Mouse (Mus musculus) liver, adult 2 months (tissue): ENCODE measurements at regions not wholly inside any gene's neighbourhood (a gene's known extent, or its start where the extent isn't known, plus 50 kb on each side); places are given as distances from the start of the nearest gene placed in this dataset.

Experiments
- DNase-seq: peaks from one replicate; pipeline ENCODE4 v3.0.0-alpha.2; 2011; ENCODE audit warnings: low read depth, low spot score; ENCODE audit errors: extremely low read depth
- H3K27ac ChIP-seq: fragments of 200-500 bp; replicated peaks from 2 replicates; pipeline ENCODE4 v1.5.1; 2012; ENCODE audit warnings: low read depth, mild to moderate bottlenecking, control low read depth, inconsistent platforms, low read length; ENCODE audit not compliant: insufficient read depth
- H3K27me3 ChIP-seq: fragments of 200-500 bp; 2 replicates; pipeline ENCODE4 v1.6.1; 2012; ENCODE audit warnings: mild to moderate bottlenecking, moderate library complexity, low read length, inconsistent platforms; ENCODE audit not compliant: control insufficient read depth, insufficient read depth
- H3K36me3 ChIP-seq: fragments of 200-500 bp; 2 replicates; pipeline ENCODE4 v1.6.1; 2012; ENCODE audit warnings: low read length, inconsistent platforms; ENCODE audit not compliant: control insufficient read depth, insufficient read depth
- H3K4me1 ChIP-seq: fragments of 200-500 bp; 2 replicates; pipeline ENCODE4 v1.6.1; 2011; ENCODE audit warnings: low read length; ENCODE audit not compliant: control insufficient read depth, insufficient read depth
- H3K4me3 ChIP-seq: fragments of 200-500 bp; 2 replicates; pipeline ENCODE4 v1.5.1; 2011; ENCODE audit warnings: low read depth, mild to moderate bottlenecking, control low read depth, low read length, moderate library complexity; ENCODE audit not compliant: insufficient read depth
- H3K79me2 ChIP-seq: fragments of 200-500 bp; 2 replicates; pipeline ENCODE4 v1.6.1; 2012; ENCODE audit warnings: inconsistent platforms, mild to moderate bottlenecking, low read length, moderate library complexity; ENCODE audit not compliant: control insufficient read depth, insufficient read depth
- H3K9ac ChIP-seq: fragments of 200-500 bp; 2 replicates; pipeline ENCODE4 v1.6.1; 2012; ENCODE audit warnings: low read depth, mild to moderate bottlenecking, control low read depth, inconsistent platforms, low read length
- CTCF ChIP-seq: fragments of 200-500 bp; IDR thresholded peaks from 2 replicates; pipeline ENCODE4 v1.5.1; 2011; ENCODE audit warnings: low read depth, low read length, control low read depth
- POLR2A ChIP-seq: fragments of 200-500 bp; IDR thresholded peaks from 2 replicates; pipeline ENCODE4 v1.6.1; 2011; ENCODE audit warnings: low read length, control low read depth; ENCODE audit not compliant: insufficient read depth; ENCODE audit errors: extremely low read depth
- WGBS: fragments of 180-500 bp; shearing (Covaris S2); methylation state at CpG from one replicate; pipeline ENCODE4 v1.1.7; 2018; 5-methylcytosine and 5-hydroxymethylcytosine counted together

DNA sequence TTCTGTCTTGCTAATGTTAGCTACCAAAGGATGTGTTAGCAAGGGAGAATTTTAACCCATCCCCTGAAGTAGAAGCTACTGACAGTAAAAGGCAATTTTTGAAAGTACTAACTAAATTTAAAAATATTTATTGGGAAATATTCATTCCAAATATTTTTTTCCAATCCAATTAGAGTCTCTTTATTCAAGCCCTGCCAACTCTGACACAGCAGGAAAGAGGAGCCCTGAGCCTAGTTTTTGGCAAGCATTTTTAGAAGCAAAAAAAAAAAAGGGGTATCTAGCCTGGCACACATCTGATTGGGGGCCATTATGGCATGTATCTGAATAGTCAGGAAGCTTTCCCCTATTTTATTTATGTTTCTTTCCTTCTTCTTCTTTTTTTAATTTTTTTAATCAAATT, 94.8 kb downstream of the Apip start:
- Histone ChIP-seq H3K27me3 (no peaks in the 10 kb centered on the region), H3K9ac (no peak overlapping the region), H3K27ac (no peak overlapping the region), H3K79me2 (no peaks in the 10 kb centered on the region), H3K36me3 (no peaks in the 10 kb centered on the region), H3K4me1 (no peaks in the 10 kb centered on the region), H3K4me3 (no peak overlapping the region)
- TF ChIP-seq POLR2A (no peak), CTCF (no peak)
- no peak for DNase-seq

DNA sequence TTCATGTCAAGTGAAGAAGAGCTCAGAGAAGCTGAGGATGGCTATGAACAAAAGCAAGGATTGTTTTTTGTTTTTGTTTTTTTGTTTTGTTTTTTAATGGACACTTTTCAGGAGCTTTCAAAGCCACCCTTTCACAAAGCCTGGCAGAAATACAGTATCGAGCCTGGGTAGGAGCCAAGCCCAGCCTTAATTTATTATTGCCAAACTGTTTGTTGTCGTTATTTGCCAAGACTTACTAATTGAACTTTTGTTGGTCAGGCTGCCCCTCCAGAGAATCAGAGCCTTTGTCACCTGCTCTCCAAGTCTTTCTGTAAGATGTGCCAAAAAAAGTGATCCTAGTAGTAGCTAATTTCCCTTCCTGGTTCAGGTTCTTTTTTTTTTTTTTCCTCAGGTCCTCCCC, 103.9 kb downstream of the Apip start:
- Histone ChIP-seq H3K36me3 (no peaks in the 10 kb centered on the region), H3K27ac (no peak overlapping the region), H3K9ac (no peak overlapping the region), H3K79me2 (no peaks in the 10 kb centered on the region), H3K4me3 (no peak overlapping the region), H3K4me1 (peaks cover 2% of the 10 kb centered on the region; the same call in 1 of the 2 replicates), H3K27me3 (no peaks in the 10 kb centered on the region)
- no peak for TF ChIP-seq POLR2A
- DNase-seq: peak; percentile 79
- 27% methylated on average over 2 of the region's 2 CpGs for WGBS

DNA sequence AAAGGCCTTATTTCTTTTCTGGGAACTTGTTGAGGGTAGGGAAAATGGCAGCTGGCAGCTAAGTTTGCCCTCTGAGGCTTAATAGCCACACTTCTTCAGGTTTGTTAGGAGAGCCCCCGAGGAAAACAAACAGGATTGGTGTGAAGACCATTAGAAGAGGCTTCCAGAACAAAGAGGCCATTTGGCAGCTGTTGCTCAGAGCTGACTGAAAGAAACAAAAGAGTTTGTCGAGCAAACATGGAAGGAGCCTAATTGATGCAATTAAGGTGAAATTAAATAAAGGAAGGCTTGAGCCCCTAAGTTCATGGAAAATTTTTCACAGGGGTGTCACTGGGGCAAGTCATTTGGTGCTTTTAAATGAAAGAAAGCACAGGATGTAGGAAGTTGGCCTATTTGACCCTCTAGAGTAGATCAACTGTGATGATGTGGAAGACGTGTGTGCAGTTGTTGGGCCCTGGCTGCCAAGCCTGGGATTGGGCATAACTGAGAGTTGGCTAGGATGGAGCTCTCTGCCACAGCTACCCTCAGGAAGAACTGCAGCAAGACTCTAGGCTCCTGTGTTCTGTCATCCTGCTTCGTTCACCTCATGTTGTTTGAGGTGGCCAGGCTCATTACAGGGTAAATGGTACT, 106.9 kb downstream of the Apip start:
- H3K27me3 ChIP-seq: no peaks in the 10 kb centered on the region
- 44% methylated on average over 4 of the region's 4 CpGs for WGBS
- no peak overlapping the region for H3K9ac ChIP-seq
- no peak for DNase-seq
- peaks cover 2% of the 10 kb centered on the region; the same call in 1 of the 2 replicates for H3K4me1 ChIP-seq
- TF ChIP-seq POLR2A: no peak
- no peak for TF ChIP-seq CTCF
- H3K4me3 ChIP-seq: no peak overlapping the region
- no peaks in the 10 kb centered on the region for H3K79me2 ChIP-seq
- H3K27ac ChIP-seq: no peak overlapping the region
- H3K36me3 ChIP-seq: no peaks in the 10 kb centered on the region

DNA sequence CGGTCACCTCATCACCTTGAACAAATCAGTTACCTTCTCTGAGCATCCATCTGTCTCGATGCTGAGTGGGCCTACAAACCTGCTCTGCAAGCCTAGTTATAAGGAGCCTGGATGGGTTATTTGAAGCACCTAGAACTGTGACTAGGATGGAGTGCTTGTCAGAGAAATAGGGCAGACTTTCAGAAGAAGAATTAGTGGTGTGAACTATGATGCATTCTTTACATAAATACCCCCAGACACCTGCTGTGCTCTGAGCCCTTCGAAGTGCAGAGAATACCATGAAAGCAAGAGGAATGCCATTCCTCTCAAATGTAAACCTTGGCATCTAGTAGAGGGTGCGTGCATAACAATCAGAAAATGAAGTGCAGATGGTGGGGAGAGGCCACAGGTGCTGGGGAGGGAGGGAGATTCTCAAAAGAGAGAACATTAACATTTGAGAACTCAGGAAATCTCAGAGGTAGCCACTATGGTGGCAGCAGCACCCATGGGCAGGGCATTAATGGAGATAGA, 113.3 kb downstream of the Apip start:
- Histone ChIP-seq H3K27ac (no peak overlapping the region), H3K4me3 (no peak overlapping the region), H3K4me1 (no peaks in the 10 kb centered on the region), H3K27me3 (no peaks in the 10 kb centered on the region), H3K9ac (no peak overlapping the region), H3K36me3 (no peaks in the 10 kb centered on the region), H3K79me2 (no peaks in the 10 kb centered on the region)
- TF ChIP-seq POLR2A (no peak), CTCF (no peak)
- 83% methylated on average over 4 of the region's 4 CpGs for WGBS
- DNase-seq: no peak

DNA sequence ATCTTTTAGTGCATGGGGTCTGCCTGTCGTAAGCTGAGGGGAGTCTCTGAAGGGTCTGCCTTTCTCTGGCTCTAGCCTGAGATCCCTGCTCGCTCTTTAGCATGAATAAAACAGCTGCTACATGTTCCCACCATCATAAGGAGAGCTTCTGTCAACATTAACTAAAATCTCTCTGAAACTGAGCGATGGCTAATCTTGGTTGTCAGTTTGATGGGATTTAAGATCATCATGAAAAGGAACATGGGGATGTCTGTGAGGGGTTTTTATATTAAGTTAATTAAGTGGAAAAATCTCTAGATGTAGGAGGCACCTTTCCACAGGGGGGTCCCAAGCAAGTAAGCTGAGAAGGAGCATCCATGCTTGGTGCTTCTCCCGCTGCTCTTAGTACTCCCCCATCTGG, 110.5 kb downstream of the Ehf start:
- Histone ChIP-seq H3K27me3 (no peaks in the 10 kb centered on the region), H3K9ac (no peak overlapping the region), H3K4me1 (no peaks in the 10 kb centered on the region), H3K79me2 (no peaks in the 10 kb centered on the region), H3K27ac (no peak overlapping the region), H3K4me3 (no peak overlapping the region), H3K36me3 (no peaks in the 10 kb centered on the region)
- WGBS: 86% methylated on average over 4 of the region's 4 CpGs
- TF ChIP-seq POLR2A: no peak
- TF ChIP-seq CTCF: no peak
- DNase-seq: no peak

DNA sequence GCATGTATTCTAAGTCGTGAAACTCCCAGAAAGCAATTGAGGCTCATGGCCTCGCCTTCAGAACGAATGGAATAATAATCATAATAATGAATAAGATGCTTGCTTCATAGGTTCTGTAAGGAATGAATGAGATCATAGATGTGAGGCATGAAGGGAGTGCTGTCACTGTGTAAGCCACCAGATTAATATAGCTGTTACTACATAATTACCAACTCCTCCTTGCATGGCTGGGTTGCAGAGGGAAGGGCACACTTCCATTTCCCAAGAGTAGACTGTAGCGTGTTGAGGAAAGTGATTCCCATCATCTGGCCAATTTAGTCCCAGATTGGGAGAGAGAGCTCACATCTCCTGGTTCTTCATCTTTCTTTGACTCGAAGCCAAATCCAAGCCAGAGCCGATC, 102.8 kb downstream of the Ehf start:
- Histone ChIP-seq H3K4me1 (peaks cover 6% of the 10 kb centered on the region), H3K4me3 (no peak overlapping the region), H3K27ac (no peak overlapping the region), H3K27me3 (no peaks in the 10 kb centered on the region), H3K36me3 (no peaks in the 10 kb centered on the region), H3K9ac (no peak overlapping the region), H3K79me2 (no peaks in the 10 kb centered on the region)
- TF ChIP-seq CTCF (no peak), POLR2A (no peak)
- WGBS: 93% methylated on average over 6 of the region's 6 CpGs
- DNase-seq: no peak
